Mouse (Mus musculus) liver, adult 2 months (tissue): ENCODE measurements around the gene Rassf8. TPM values are rescaled to one million over a fixed set of nuclear protein-coding genes. Genes with fewer than 3 reads are reported as not detected.

ENCODE experiments used
- DNase-seq: peaks from one replicate; pipeline ENCODE4 v3.0.0-alpha.2; 2011; ENCODE audit warnings: low read depth, low spot score; ENCODE audit errors: extremely low read depth
- H3K27ac ChIP-seq: fragments of 200-500 bp; replicated peaks from 2 replicates; pipeline ENCODE4 v1.5.1; 2012; ENCODE audit warnings: low read depth, mild to moderate bottlenecking, control low read depth, inconsistent platforms, low read length; ENCODE audit not compliant: insufficient read depth
- H3K27me3 ChIP-seq: fragments of 200-500 bp; 2 replicates; pipeline ENCODE4 v1.6.1; 2012; ENCODE audit warnings: mild to moderate bottlenecking, moderate library complexity, low read length, inconsistent platforms; ENCODE audit not compliant: control insufficient read depth, insufficient read depth
- H3K36me3 ChIP-seq: fragments of 200-500 bp; 2 replicates; pipeline ENCODE4 v1.6.1; 2012; ENCODE audit warnings: low read length, inconsistent platforms; ENCODE audit not compliant: control insufficient read depth, insufficient read depth
- H3K4me1 ChIP-seq: fragments of 200-500 bp; 2 replicates; pipeline ENCODE4 v1.6.1; 2011; ENCODE audit warnings: low read length; ENCODE audit not compliant: control insufficient read depth, insufficient read depth
- H3K4me3 ChIP-seq: fragments of 200-500 bp; 2 replicates; pipeline ENCODE4 v1.5.1; 2011; ENCODE audit warnings: low read depth, mild to moderate bottlenecking, control low read depth, low read length, moderate library complexity; ENCODE audit not compliant: insufficient read depth
- H3K79me2 ChIP-seq: fragments of 200-500 bp; 2 replicates; pipeline ENCODE4 v1.6.1; 2012; ENCODE audit warnings: inconsistent platforms, mild to moderate bottlenecking, low read length, moderate library complexity; ENCODE audit not compliant: control insufficient read depth, insufficient read depth
- H3K9ac ChIP-seq: fragments of 200-500 bp; 2 replicates; pipeline ENCODE4 v1.6.1; 2012; ENCODE audit warnings: low read depth, mild to moderate bottlenecking, control low read depth, inconsistent platforms, low read length
- CTCF ChIP-seq: fragments of 200-500 bp; IDR thresholded peaks from 2 replicates; pipeline ENCODE4 v1.5.1; 2011; ENCODE audit warnings: low read depth, low read length, control low read depth
- POLR2A ChIP-seq: fragments of 200-500 bp; IDR thresholded peaks from 2 replicates; pipeline ENCODE4 v1.6.1; 2011; ENCODE audit warnings: low read length, control low read depth; ENCODE audit not compliant: insufficient read depth; ENCODE audit errors: extremely low read depth
- WGBS: fragments of 180-500 bp; shearing (Covaris S2); methylation state at CpG from one replicate; pipeline ENCODE4 v1.1.7; 2018; 5-methylcytosine and 5-hydroxymethylcytosine counted together
- polyA plus RNA-seq: library from polyadenylated mRNA; depleted of rRNA; stranded (reverse); fragments of >200 nt; gene quantifications from 2 replicates; pipeline ENCODE4 v1.2.3, GENCODE M21; 2012
- total RNA-seq: library from RNA; depleted of rRNA; stranded (reverse); fragments of >200 nt; gene quantifications from 2 replicates; pipeline ENCODE4 v1.2.3, GENCODE M21; 2014

Rassf8 gene
- total and polyA plus RNA-seq, 2 experiments: 19.5 to 30.0 TPM

GRCm38 (mm10) chr6:145745291-145745690 lies 1.3 kb upstream of the Rassf8 start:
- H3K9ac ChIP-seq: no peak overlapping the region
- H3K27me3 ChIP-seq: no peaks in the 10 kb centered on the region
- H3K27ac ChIP-seq: no peak overlapping the region; the same call in 1 of the 2 replicates
- no peak for TF ChIP-seq CTCF
- no peak for TF ChIP-seq POLR2A
- H3K36me3 ChIP-seq: no peaks in the 10 kb centered on the region
- H3K4me3 ChIP-seq: no peak overlapping the region
- peaks cover 3% of the 10 kb centered on the region; the same call in 1 of the 2 replicates for H3K4me1 ChIP-seq
- H3K79me2 ChIP-seq: peaks cover 8% of the 10 kb centered on the region; the same call in 1 of the 2 replicates
- 24% methylated on average over 3 of the region's 3 CpGs for WGBS
- peak; percentile 37 for DNase-seq

- Histone ChIP-seq H3K27ac (peak overlapping the region; percentile 81), H3K9ac (peak overlapping the region; percentile 97), H3K27me3 (no peaks in the 10 kb centered on the region), H3K36me3 (no peaks in the 10 kb centered on the region; the same call in 1 of the 2 replicates), H3K4me3 (peak overlapping the region; percentile 87), H3K4me1 (peaks cover 3% of the 10 kb centered on the region; the same call in 1 of the 2 replicates), H3K79me2 (peaks cover 18% of the 10 kb centered on the region; the same call in 1 of the 2 replicates)
- TF ChIP-seq POLR2A: no peak
- no peak for TF ChIP-seq CTCF
- WGBS: under 1% methylated on average over 55 of the region's 55 CpGs
- peak; percentile 57 for DNase-seq
Measured at GRCm38 (mm10) chr6:145746921-145747670, 548 bp downstream of the Rassf8 start.

DNA sequence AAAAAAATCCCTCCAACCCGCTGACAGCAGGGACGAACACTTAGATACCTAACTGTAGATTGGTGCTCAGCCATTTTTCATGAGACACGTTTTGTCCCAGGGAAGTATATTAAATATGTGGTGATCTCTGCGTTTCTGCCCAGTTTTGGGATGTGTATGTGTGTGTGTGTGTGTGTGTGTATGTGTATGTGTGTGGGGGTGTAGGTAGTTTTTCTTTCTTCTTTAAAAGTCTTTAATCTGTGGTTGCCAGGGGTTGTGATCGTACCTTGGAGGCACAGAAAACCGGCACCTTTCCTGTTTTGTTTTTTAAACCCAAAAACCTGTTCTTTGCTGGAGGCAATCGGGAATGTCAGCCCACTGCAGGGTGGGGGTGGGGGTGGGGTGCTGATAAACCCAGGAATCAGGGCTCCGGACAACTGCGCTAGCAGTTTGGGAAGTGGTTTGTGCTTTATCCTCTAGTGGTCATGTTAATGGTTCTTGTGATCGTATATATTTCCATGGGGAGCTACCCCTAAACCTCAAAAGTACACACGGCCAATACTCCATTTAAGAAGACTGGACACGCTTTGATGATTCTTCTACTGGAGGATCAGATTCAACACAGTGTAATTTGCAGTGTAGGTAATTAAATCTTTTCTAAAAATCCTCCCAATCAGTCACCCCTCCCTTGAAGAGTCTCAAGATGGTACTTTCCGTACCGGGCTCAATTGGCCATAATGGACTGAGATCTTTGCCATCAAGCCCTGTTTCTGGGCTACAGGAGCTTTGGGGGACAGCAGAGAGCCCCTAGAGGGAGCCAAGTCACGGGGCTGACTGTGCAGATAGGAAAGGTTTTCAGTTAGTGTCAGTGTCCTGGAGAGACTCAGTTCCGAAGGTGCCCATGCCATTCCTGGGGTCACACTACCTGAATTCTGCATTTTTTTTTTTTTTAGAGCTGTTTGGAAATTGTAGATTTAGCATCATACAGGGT lies 1.4 kb downstream of the Rassf8 start:
- peak overlapping the region; percentile 87 for H3K4me3 ChIP-seq
- peak; percentile 55 for DNase-seq
- peak overlapping the region; percentile 81; the same call in 1 of the 2 replicates for H3K27ac ChIP-seq
- no peaks in the 10 kb centered on the region for H3K27me3 ChIP-seq
- peaks cover 9% of the 10 kb centered on the region for H3K4me1 ChIP-seq
- 7% methylated on average over 16 of the region's 16 CpGs for WGBS
- TF ChIP-seq CTCF (peak; percentile 48), POLR2A (no peak)
- H3K9ac ChIP-seq: peak overlapping the region; percentile 97
- H3K79me2 ChIP-seq: peaks cover 22% of the 10 kb centered on the region; the same call in 1 of the 2 replicates
- H3K36me3 ChIP-seq: no peaks in the 10 kb centered on the region; the same call in 1 of the 2 replicates

- peaks cover 17% of the 10 kb centered on the region for H3K4me1 ChIP-seq
- no peaks in the 10 kb centered on the region for H3K27me3 ChIP-seq
- no peaks in the 10 kb centered on the region; the same call in 1 of the 2 replicates for H3K36me3 ChIP-seq
- no peak overlapping the region for H3K4me3 ChIP-seq
- no peak overlapping the region for H3K9ac ChIP-seq
- DNase-seq: no peak
- TF ChIP-seq CTCF (no peak), POLR2A (no peak)
- peaks cover 34% of the 10 kb centered on the region; the same call in 1 of the 2 replicates for H3K79me2 ChIP-seq
- no peak overlapping the region for H3K27ac ChIP-seq
- 72% methylated on average over 3 of the region's 3 CpGs for WGBS
Measured at GRCm38 (mm10) chr6:145750394-145750793, 3.8 kb downstream of the Rassf8 start.

GRCm38 (mm10) chr6:145753296-145753695 lies 6.7 kb downstream of the Rassf8 start:
- H3K36me3 ChIP-seq: no peaks in the 10 kb centered on the region; the same call in 1 of the 2 replicates
- no peaks in the 10 kb centered on the region for H3K27me3 ChIP-seq
- no peak for TF ChIP-seq CTCF
- TF ChIP-seq POLR2A: no peak
- DNase-seq: peak; percentile 63
- H3K4me1 ChIP-seq: peaks cover 33% of the 10 kb centered on the region
- H3K4me3 ChIP-seq: no peak overlapping the region
- peaks cover 48% of the 10 kb centered on the region; the same call in 1 of the 2 replicates for H3K79me2 ChIP-seq
- 0 out of 2 replicates have a peak overlapping the region, but pooled peaks have one; percentile 38 for H3K27ac ChIP-seq
- no peak overlapping the region for H3K9ac ChIP-seq
- 38% methylated on average over 6 of the region's 6 CpGs for WGBS
